Mouse (Mus musculus) kidney, embryonic 14.5 days (tissue): ENCODE data around the gene Ugt1a2. TPM values are rescaled to one million over a fixed set of nuclear protein-coding genes. Genes with fewer than 3 reads are reported as not detected.

Experiments
- ATAC-seq: fragments of 200-750 bp; cut with Nextera tagmentation; 2 replicates; pipeline ENCODE4 v1.8.0; 2017; ENCODE audit warnings: moderate number of reproducible peaks, mild to moderate bottlenecking, moderate TSS enrichment, moderate library complexity; ENCODE audit not compliant: low FRiP score, low TSS enrichment
- H3K27ac ChIP-seq: fragments of 300-500 bp; sonication (generic); 2 replicates; pipeline ENCODE4 v1.5.1; 2014; ENCODE audit warnings: low read depth, mild to moderate bottlenecking, low read length, moderate library complexity, mixed read lengths
- H3K27me3 ChIP-seq: fragments of 300-500 bp; sonication (generic); 2 replicates; pipeline ENCODE4 v1.6.1; 2014; ENCODE audit warnings: mild to moderate bottlenecking, low read length; ENCODE audit not compliant: control insufficient read depth, insufficient read depth
- H3K36me3 ChIP-seq: fragments of 300-500 bp; sonication (generic); 2 replicates; pipeline ENCODE4 v1.6.1; 2014; ENCODE audit warnings: low read length, mixed read lengths; ENCODE audit not compliant: control insufficient read depth, insufficient read depth
- H3K4me1 ChIP-seq: fragments of 300-500 bp; sonication (generic); 2 replicates; pipeline ENCODE4 v1.6.1; 2014; ENCODE audit warnings: low read length, mixed read lengths; ENCODE audit not compliant: control insufficient read depth, insufficient read depth
- H3K4me2 ChIP-seq: fragments of 300-500 bp; sonication (generic); replicated peaks from 2 replicates; pipeline ENCODE4 v1.6.1; 2014; ENCODE audit warnings: low read depth, mild to moderate bottlenecking, low read length
- H3K4me3 ChIP-seq: fragments of 300-500 bp; sonication (generic); 2 replicates; pipeline ENCODE4 v1.5.1; 2014; ENCODE audit warnings: mild to moderate bottlenecking, low read length
- H3K9ac ChIP-seq: fragments of 300-500 bp; sonication (generic); 2 replicates; pipeline ENCODE4 v1.6.1; 2014; ENCODE audit warnings: low read depth, mild to moderate bottlenecking, low read length, moderate library complexity
- H3K9me3 ChIP-seq: fragments of 300-500 bp; sonication (generic); 2 replicates; pipeline ENCODE4 v1.6.1; 2016; ENCODE audit warnings: low read length; ENCODE audit not compliant: control insufficient read depth
- WGBS: fragments of 180-500 bp; shearing (Covaris S2); extraction: QIAGEN DNeasy Blood & Tissue Kit; methylation state at CpG from one replicate; pipeline ENCODE4 v1.1.7; 2014; 5-methylcytosine and 5-hydroxymethylcytosine counted together
- polyA plus RNA-seq: library from polyadenylated mRNA; unstranded; fragments of >200 nt; fragmentation: Nextera tagmentation; extraction: Ambion mirVana; gene quantifications from 2 replicates; pipeline ENCODE4 v1.2.1, GENCODE M21; 2014

The Ugt1a2 gene
- polyA plus RNA-seq, 1 experiment from 2014 or later, result 7.3 TPM

DNA sequence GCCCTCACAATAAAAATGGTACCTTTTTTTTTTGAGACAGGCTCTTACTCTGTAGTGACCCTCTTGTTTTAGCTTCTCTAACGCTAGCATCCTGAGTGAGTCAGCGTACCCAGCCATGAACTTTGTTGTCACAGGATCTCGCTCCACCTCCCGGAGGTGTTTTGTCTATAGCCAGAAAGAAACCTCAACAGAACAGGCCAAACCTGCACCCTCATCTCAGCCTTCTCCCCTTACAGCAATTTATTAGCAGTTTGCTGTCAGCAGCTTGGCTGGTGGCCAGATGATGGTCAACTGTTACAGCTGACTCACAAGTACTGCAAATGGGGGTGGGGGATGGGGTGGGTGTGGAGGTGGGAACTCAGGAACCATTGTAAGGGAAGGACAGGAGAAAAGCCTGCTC is 61.9 kb downstream of the Ugt1a2 start:
- H3K9ac ChIP-seq, result no peak overlapping the region
- peaks cover 10% of the 10 kb centered on the region; the same call in 1 of the 2 replicates for H3K9me3 ChIP-seq
- H3K4me3 ChIP-seq, result no peak overlapping the region
- H3K27ac ChIP-seq, result no peak overlapping the region
- peaks cover 72% of the 10 kb centered on the region for H3K36me3 ChIP-seq
- ATAC-seq, result no peak
- no peaks in the 10 kb centered on the region; the same call in 1 of the 2 replicates for H3K4me1 ChIP-seq
- no peaks in the 10 kb centered on the region for H3K27me3 ChIP-seq
- H3K4me2 ChIP-seq, result no peak overlapping the region
- 66% methylated on average over 4 of the region's 4 CpGs for WGBS

DNA sequence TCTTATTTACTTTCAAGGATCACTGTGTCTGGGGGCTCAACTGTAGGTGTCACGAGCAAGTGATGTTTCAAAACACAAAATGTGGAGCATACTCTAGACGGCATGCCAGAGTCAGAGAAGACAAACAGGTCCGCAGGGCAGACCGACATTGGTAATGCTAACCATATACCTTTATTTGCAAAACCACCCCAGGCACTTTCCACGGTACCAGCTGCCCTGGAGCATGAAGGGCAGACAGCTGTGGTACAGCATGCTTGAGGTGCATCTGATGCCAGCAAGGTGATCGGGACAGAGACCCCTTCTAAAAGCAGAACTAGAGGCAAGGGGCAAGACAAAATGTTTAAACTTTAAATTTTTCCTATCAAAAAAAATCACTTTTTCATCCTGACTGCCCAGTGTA is 62.6 kb downstream of the Ugt1a2 start:
- Histone ChIP-seq H3K36me3 (peaks cover 79% of the 10 kb centered on the region), H3K4me2 (no peak overlapping the region), H3K9ac (no peak overlapping the region), H3K9me3 (peaks cover 3% of the 10 kb centered on the region; the same call in 1 of the 2 replicates), H3K4me1 (no peaks in the 10 kb centered on the region; the same call in 1 of the 2 replicates), H3K27me3 (no peaks in the 10 kb centered on the region), H3K27ac (no peak overlapping the region), H3K4me3 (no peak overlapping the region)
- no peak for ATAC-seq
- 74% methylated on average over 6 of the region's 6 CpGs for WGBS

- 89% methylated on average over 5 of the region's 5 CpGs for WGBS
- no peak for ATAC-seq
- Histone ChIP-seq H3K27me3 (no peaks in the 10 kb centered on the region), H3K9ac (no peak overlapping the region), H3K4me2 (no peak overlapping the region), H3K4me1 (no peaks in the 10 kb centered on the region; the same call in 1 of the 2 replicates), H3K27ac (no peak overlapping the region), H3K4me3 (no peak overlapping the region), H3K9me3 (peaks cover 4% of the 10 kb centered on the region; the same call in 1 of the 2 replicates), H3K36me3 (peaks cover 88% of the 10 kb centered on the region)
Observed at GRCm38 (mm10) chr1:88263778-88264177, 63.4 kb downstream of the Ugt1a2 start.

- 87% methylated on average over 7 of the region's 7 CpGs for WGBS
- no peak overlapping the region for H3K4me3 ChIP-seq
- H3K27ac ChIP-seq, result no peak overlapping the region
- no peak overlapping the region for H3K9ac ChIP-seq
- peaks cover 93% of the 10 kb centered on the region for H3K36me3 ChIP-seq
- H3K4me1 ChIP-seq, result no peaks in the 10 kb centered on the region; the same call in 1 of the 2 replicates
- no peak for ATAC-seq
- H3K27me3 ChIP-seq, result no peaks in the 10 kb centered on the region
- peaks cover 5% of the 10 kb centered on the region; the same call in 1 of the 2 replicates for H3K9me3 ChIP-seq
- no peak overlapping the region for H3K4me2 ChIP-seq
Observed at GRCm38 (mm10) chr1:88264237-88264868, 64.0 kb downstream of the Ugt1a2 start.

- H3K4me1 ChIP-seq, result no peaks in the 10 kb centered on the region
- H3K36me3 ChIP-seq, result peaks cover 98% of the 10 kb centered on the region
- H3K4me3 ChIP-seq, result no peak overlapping the region
- H3K4me2 ChIP-seq, result no peak overlapping the region
- H3K9ac ChIP-seq, result no peak overlapping the region
- peaks cover 5% of the 10 kb centered on the region; the same call in 1 of the 2 replicates for H3K9me3 ChIP-seq
- no peak overlapping the region for H3K27ac ChIP-seq
- no peak for ATAC-seq
- WGBS, result 82% methylated on average over 4 of the region's 4 CpGs
- no peaks in the 10 kb centered on the region for H3K27me3 ChIP-seq
Observed at GRCm38 (mm10) chr1:88264869-88265240, 64.5 kb downstream of the Ugt1a2 start.

DNA sequence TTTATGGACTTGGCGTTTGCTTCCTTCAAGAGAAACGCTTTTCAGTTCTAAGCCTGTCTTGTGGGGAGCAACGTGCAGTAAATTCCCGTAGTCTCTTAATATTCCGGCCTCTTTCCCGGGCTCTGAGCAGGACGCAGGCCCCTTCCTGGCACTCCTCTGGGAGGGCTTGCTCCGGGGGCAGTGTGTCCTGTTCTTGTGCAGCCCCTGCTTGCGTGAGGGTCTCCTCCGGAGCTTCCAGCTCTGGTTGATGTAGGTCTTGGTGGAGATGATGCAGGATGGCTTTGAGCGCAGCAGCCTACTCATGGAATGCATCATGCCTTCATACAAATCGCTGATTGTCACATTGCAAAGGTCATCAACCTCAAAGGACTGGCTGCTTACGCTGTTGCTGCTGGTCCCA is 65.7 kb downstream of the Ugt1a2 start:
- Histone ChIP-seq H3K27ac (no peak overlapping the region), H3K4me2 (no peak overlapping the region), H3K9ac (no peak overlapping the region), H3K27me3 (no peaks in the 10 kb centered on the region), H3K4me3 (no peak overlapping the region), H3K36me3 (peaks cover 91% of the 10 kb centered on the region), H3K4me1 (no peaks in the 10 kb centered on the region), H3K9me3 (peaks cover 5% of the 10 kb centered on the region; the same call in 1 of the 2 replicates)
- 87% methylated on average over 13 of the region's 13 CpGs for WGBS
- ATAC-seq, result no peak

DNA sequence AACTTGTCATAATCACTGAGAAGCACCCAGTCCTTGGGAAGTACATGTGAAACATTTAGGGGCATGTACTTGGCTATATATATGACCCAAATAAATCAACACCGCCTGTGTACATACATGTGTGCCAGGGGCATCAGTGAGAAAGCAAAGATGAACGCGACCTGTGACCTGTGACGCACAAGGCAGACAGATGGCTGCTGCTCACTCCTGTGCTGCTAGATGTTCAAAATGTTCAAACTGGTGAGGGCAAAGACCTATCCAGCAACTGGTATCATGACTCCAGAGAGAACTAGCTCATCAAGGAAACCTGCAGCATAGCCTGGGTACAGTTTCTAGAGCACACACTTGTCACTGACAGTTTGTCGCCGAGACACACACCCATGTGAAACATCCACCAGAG is 67.1 kb downstream of the Ugt1a2 start:
- 93% methylated on average over 6 of the region's 6 CpGs for WGBS
- H3K9me3 ChIP-seq, result peaks cover 5% of the 10 kb centered on the region; the same call in 1 of the 2 replicates
- H3K4me1 ChIP-seq, result no peaks in the 10 kb centered on the region
- H3K27ac ChIP-seq, result no peak overlapping the region
- no peak overlapping the region for H3K9ac ChIP-seq
- no peak overlapping the region for H3K4me3 ChIP-seq
- ATAC-seq, result no peak
- peaks cover 90% of the 10 kb centered on the region for H3K36me3 ChIP-seq
- H3K4me2 ChIP-seq, result no peak overlapping the region
- H3K27me3 ChIP-seq, result no peaks in the 10 kb centered on the region

- Histone ChIP-seq H3K4me1 (no peaks in the 10 kb centered on the region), H3K9ac (no peak overlapping the region), H3K4me3 (no peak overlapping the region), H3K4me2 (no peak overlapping the region), H3K27me3 (no peaks in the 10 kb centered on the region), H3K27ac (no peak overlapping the region), H3K9me3 (peaks cover 5% of the 10 kb centered on the region; the same call in 1 of the 2 replicates), H3K36me3 (peaks cover 90% of the 10 kb centered on the region)
- WGBS, result 87% methylated on average over 6 of the region's 6 CpGs
- ATAC-seq, result no peak
Observed at GRCm38 (mm10) chr1:88268070-88268469, 67.7 kb downstream of the Ugt1a2 start.
